Mouse (Mus musculus) central nervous system, embryonic 11.5 days (tissue): ENCODE results near the gene Hspa8. TPM values are rescaled to one million over a fixed set of nuclear protein-coding genes. Genes with fewer than 3 reads are reported as not detected.

ENCODE experiments used
- polyA plus RNA-seq: library from polyadenylated mRNA; depleted of rRNA; stranded (reverse); fragments of >200 nt; gene quantifications from 2 replicates; pipeline ENCODE4 v1.2.3, GENCODE M21; 2012; rRNA removed

Hspa8 gene
- polyA plus RNA-seq = 2,336 and 2,385 TPM in 2 replicates

GRCm38 (mm10) chr9:40800675-40801612 lies at the start of gene Hspa8:
Gene Hspa8, plus strand, starts transcription at chr9:40800984.

Other genes with a start within 250 kb of the Hspa8 start
- not detected in 2 replicates for gene Gm21915, start 130.4 kb upstream of the Hspa8 start, polyA plus RNA-seq
- gene Clmp, start 115.0 kb upstream of the Hspa8 start, polyA plus RNA-seq = 22.7 and 39.5 TPM in 2 replicates
- 0.32 and 0.49 TPM in 2 replicates for gene Bsx, start 73.1 kb downstream of the Hspa8 start, polyA plus RNA-seq
- gene Jhy, start 163.1 kb downstream of the Hspa8 start, polyA plus RNA-seq = 0.89 and 0.99 TPM in 2 replicates
- gene Crtam, start 203.6 kb downstream of the Hspa8 start, polyA plus RNA-seq = 0.02 and 0.12 TPM in 2 replicates